Mouse (Mus musculus): ENCODE data around the gene Mpz.
"Not testable (repeated sequence)": the region's sequence is repeated elsewhere in the genome, so short reads cannot be mapped to it uniquely, and the experiment has no call there.

The Mpz gene

GRCm38 (mm10) chr1:171129251-171129650 lies 21.3 kb upstream of the Mpz start:
- no peak for DNase-seq (ENCODE audit: low read depth)

DNA sequence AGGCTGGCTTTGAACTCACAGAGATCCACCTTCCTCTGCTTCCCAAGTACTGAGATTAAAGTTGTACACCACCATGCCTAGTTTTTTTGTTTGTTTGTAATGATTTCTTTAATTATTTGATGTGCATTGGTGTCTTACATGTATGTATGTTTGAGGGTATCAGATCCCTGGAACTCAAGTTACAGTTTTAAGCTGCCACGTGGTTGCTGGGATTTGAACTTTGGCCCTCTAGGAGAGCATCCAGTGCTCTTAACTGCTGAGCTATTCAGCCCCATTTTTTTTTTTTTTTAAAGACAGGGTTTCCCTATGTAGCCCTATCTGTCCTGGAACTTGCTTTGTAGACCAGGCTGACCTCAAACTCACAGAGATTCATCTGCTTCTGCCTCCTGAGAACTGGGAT lies 19.5 kb upstream of the Mpz start:
- no peak for DNase-seq (ENCODE audit: low read depth)

DNA sequence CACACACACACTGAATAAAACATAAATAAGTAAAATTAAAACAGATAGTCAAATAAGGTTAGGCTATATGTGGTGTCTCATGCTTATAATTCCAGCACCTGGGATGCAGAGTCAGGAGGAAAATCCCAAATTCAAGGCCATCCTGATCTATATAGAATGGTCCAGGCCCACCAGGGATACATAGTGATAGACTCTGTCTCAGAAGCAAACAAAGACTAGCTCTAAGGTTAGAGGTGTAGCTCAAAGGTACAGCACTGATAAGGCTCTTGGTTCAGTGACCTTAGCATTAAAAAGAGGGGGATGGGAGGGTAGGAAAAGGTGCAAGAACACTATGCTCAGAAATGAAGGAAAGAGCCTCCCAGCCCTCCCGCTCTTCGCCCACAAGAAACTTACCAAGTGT lies 14.9 kb upstream of the Mpz start:
- DNase-seq (ENCODE audit: low read depth) = no peak

DNA sequence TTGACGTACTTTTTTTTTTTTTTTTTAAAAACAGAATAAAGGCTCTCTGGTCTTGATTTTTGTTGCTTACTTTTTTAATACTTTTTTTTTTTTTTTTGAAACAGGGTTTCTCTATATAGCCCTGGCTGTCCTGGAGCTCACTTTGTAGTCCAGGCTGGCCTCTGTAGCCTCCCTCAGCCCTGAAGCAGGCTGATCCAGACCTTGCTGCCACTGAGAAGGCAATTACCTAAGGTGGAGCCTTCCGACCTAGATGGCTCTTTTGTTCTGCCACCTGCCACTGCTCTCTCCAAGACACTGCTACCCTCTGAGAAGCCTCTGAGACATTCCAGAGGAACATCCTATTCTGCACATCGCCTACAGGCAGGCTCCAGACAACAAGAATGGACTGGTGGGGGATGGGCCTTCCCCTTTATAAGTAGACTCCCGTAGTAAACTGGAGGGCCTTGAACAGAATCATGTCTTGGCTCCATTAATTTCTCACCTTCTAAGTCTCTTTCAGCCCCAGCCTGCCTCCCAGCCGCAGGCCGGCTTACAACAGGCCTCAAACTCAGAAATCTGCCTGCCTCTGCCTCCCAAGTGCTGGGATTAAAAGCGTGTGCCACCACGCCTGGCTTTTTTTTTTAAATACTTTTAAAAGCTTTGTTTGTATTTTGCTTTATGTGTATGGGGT lies 12.9 kb upstream of the Mpz start:
- not testable (repeated sequence) for DNase-seq (ENCODE audit: low read depth)

DNA sequence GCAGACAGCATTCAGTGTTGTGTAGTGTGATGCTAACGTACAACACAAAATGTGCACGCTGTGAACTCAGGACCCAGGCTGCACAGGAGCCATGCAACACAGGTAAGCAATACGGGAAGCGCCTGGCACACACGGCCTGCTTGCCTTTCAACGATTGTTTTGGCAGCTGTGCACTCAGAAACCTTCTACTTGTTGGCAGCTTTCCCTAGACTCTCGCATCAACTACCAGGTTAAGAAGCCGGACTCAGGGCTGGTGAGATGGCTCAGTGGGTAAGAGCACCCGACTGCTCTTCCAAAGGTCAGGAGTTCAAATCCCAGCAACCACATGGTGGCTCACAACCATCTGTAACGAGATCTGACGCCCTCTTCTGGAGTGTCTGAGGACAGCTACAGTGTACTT lies 7.5 kb upstream of the Mpz start:
- not testable (repeated sequence) for DNase-seq (ENCODE audit: low read depth)

DNA sequence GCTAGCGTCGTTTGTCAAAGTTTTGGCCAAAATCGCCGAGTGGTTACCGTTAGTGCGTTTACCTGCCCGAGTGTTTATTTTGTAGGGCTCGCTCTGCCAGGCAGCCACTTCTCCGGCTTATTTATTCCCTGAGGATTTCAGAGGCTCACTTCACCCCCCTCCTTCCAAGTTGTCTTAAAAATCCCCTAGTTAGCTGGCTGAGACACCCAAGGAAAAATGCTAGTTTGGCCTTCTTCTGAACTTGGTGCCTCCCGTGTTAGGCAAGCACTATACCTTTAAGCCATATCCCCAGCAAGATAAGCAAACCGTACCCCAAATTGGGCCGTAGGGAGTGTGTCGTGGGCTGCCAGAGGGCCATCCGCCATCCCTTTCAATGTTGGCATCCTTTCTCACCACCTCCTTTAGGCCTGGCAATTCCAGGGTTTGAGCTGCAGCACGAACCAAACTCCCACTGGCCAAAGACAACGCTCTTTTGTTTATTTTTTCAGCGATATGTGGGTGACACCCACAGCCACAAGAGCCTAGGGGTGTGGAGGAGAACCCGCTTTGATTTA lies 404 bp downstream of the Mpz start:
- DNase-seq (ENCODE audit: low read depth) = peak; percentile 22

GRCm38 (mm10) chr1:171151966-171152365 lies 1.5 kb downstream of the Mpz start:
- DNase-seq (ENCODE audit: low read depth) = no peak

DNA sequence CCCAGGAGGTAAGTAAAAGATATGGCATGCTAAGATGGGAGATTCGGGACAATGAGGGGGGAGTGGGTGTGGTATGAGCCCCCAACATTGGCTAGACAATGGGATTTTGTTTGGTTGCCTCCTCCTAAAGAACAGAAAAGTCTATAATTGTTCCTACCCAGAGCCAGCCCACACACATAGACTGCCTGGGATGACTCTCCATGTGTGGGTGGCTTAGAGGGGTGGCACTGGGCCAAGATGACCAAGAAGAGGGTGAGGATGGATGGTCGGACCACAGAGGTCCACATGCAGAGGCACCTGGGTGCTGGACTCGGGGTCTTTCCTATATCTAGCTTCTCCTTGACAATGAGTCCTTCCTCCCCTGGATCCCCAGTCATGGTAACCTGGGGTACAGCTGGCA lies 6.1 kb downstream of the Mpz start:
- no peak for DNase-seq (ENCODE audit: low read depth)

DNA sequence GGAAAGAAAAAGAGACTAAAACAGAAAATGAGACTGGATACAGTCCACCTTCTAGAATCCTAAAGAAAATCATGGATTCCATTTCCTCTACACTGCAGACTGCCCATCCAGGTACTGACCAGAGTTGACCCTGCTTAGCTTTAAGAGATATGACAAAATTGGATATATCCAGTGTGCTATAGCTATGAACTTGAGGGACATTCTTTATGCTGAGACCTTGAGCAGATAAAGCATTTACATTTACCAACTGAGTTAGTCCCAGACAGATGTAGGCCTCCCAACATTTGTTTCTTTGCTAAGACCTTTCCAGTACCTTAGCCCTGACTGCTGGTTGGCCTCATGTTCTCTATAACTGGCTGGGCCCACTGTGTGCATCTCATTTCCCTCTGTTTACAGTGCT lies 7.5 kb downstream of the Mpz start:
- no peak for DNase-seq (ENCODE audit: low read depth)

DNA sequence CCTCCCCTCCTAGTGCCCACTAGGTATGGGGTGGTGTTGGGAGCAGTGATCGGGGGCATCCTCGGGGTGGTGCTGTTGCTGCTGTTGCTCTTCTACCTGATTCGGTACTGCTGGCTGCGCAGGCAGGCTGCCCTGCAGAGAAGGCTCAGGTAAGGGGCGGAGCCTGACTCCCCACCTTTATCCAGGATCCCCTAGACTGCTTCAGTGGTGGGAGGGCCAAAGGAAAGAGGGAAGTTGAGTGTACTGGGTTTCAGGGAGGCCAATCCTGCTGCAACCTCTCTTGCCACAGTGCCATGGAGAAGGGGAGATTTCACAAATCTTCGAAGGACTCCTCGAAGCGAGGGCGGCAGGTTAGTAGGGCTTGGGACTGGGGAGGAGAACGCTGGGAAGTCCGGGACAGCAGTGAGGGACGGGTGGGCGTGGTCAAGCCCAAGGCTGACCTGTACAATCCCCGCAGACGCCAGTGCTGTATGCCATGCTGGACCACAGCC lies 9.0 kb downstream of the Mpz start:
- no peak for DNase-seq (ENCODE audit: low read depth)

GRCm38 (mm10) chr1:171162526-171162925 lies 12.0 kb downstream of the Mpz start:
- DNase-seq (ENCODE audit: low read depth) = no peak

GRCm38 (mm10) chr1:171164258-171164657 lies 13.7 kb downstream of the Mpz start:
- DNase-seq (ENCODE audit: low read depth) = peak; percentile 60

DNA sequence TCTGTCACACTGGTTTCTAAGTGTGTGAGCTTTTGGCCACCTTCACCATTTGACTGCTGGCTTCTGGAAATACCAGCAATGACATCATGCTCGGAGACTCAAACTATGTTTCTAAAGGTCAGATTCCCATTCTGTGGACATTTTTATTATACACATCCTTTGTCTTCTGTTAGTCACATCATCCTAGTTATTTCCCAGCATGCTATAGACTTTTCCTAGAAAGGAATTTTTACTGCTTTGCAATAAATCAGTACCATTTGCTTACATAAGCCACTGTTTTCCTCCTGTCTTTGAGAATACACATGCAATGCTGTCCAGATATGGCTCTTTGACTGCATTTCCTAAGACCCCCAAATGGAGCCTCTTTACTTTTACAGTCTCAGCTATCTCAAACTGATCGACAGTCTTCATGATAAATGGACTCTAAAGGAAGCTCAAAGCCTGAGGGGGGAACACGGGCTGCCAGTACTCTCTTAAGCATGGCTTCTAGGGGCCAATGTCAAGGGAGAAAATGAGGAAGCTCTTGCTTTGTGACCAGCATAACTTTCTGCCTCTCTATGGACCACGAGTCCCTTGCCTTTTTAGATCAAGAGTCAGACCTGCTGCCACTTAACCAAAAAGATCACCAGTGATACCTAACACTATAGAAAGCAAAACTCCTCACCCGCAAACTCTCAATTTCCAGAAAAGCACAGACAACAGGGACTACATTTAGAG lies 15.3 kb downstream of the Mpz start:
- DNase-seq (ENCODE audit: low read depth) = no peak

DNA sequence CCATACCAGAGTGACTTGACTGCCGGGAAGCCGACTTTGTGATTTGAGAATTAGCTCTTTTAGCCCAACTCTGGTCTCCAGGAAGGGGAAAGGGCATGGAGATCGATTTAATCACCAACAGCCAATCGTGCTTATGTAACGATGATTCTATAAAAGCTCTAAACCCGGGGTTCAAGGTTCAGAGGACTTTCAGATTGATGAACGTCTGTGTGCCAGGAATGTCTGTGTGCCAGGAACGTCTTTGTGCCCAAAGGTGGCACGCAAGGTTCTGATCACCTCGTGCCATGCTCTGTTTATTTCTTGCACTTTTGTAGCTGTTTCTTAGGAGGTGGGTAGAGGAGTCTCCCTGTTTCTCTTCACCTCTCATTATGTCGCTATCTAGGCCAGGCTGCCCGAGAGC lies 18.4 kb downstream of the Mpz start:
- DNase-seq (ENCODE audit: low read depth) = no peak

DNA sequence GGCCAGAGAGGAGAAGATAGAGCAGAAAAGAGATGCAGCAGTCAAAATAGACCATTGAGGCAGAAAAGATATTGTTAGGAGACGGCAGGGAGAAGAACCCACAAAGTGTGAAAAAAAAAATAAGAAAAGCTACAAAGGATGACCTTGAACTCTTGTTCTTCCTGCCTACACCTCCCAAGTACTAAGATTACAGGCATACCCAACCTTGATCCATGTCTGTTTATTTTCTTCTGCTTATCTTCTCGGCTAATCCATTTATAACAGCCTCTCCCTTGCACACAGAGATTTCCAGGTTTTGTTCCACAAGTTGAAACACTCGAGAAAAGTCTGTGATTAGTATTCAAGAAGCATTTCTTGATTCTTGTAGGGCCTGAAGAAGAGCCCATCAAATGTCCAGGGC lies 19.4 kb downstream of the Mpz start:
- no peak for DNase-seq (ENCODE audit: low read depth)

GRCm38 (mm10) chr1:171171138-171171537 lies 20.6 kb downstream of the Mpz start:
- peak; percentile 85 for DNase-seq (ENCODE audit: low read depth)

DNA sequence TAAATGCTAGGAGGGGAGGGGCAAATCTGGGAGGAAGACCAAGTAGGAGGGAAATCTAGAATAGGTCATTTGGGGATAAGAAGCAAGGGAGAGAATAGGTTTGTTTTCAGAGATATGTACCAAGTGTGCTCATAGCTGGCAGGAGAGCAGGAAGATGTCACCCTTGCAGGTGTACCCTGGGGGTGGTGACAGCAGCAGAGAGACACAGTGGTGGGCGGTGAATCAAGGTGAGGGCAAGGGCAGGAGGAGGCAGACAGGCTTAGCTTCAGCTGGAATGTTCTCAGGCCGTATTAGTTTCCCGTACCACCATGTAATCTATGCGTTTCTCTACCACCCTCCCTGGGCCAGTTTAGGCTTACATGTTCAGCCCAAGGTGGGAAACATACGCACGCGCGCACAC lies 22.3 kb downstream of the Mpz start:
- DNase-seq (ENCODE audit: low read depth) = no peak

DNA sequence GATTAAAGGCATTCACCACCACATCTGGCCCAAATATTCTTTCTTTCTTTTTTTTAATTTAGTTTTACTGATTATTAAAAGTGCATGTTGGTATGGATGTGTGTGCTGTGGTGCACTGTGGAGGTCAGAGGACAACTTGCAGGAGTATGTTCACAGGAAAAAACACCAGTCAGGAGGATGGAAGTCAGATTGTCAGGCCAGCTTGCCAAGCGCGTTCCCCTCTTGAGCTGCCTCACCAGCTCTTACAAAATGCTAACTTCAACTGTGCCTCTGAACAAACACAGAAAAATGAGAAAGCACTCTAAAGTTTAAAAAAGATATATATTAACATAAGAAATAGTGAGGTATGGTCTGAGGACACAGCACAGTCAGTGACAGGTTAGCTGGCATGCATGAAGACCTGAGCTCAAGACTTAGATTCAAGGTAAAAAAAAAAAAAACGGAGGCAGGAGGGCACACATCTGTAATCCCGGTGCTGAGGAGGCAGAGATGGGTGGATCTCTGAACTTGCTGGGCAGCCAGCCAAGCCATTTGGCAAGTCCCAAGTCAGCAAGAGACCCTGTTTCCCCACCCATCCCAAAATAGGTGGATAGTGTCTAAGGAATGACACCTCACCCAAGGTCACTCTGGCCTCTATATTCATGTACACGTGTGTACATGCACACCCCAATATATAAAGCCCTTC lies 29.1 kb downstream of the Mpz start:
- DNase-seq (ENCODE audit: low read depth) = peak; percentile 52

GRCm38 (mm10) chr1:171183025-171183424 lies 32.5 kb downstream of the Mpz start:
- no peak for DNase-seq (ENCODE audit: low read depth)

DNA sequence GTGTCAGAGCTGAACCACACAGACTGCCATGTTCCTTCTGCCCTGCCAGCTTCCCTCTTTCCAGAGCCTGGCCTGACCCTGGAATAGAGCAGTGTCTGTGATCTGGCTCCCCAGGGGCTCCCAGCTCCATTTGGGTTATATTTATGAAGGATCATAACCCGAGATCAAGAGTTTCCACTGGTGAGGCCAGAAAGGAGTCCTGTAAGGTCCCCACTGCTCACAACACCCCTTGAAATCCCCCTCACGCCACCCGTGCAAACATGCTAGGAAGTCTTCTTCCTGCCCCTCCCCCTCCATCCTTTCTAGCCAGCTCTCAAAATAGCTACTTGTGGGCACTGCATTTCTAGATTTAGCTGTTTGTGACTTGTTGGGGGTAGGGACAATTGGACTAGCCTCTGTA lies 33.1 kb downstream of the Mpz start:
- DNase-seq (ENCODE audit: low read depth) = peak; percentile 49

- peak; percentile 95 for DNase-seq (ENCODE audit: low read depth)
These were observed 33.8 kb downstream of the Mpz start for GRCm38 (mm10) chr1:171184314-171184713.

- no peak for DNase-seq (ENCODE audit: low read depth)
These were observed 35.1 kb downstream of the Mpz start for GRCm38 (mm10) chr1:171185655-171186054.

All from 416B (cell line).